Mouse (Mus musculus) retina, postnatal 1 day (tissue): ENCODE results near the gene Stox1.
"Not testable (repeated sequence)": the region's sequence is repeated elsewhere in the genome, so short reads cannot be mapped to it uniquely, and the experiment has no call there.

Experiments
- DNase-seq: peaks from one replicate; pipeline ENCODE4 v3.0.0-alpha.2; 2012

Gene Stox1

DNA sequence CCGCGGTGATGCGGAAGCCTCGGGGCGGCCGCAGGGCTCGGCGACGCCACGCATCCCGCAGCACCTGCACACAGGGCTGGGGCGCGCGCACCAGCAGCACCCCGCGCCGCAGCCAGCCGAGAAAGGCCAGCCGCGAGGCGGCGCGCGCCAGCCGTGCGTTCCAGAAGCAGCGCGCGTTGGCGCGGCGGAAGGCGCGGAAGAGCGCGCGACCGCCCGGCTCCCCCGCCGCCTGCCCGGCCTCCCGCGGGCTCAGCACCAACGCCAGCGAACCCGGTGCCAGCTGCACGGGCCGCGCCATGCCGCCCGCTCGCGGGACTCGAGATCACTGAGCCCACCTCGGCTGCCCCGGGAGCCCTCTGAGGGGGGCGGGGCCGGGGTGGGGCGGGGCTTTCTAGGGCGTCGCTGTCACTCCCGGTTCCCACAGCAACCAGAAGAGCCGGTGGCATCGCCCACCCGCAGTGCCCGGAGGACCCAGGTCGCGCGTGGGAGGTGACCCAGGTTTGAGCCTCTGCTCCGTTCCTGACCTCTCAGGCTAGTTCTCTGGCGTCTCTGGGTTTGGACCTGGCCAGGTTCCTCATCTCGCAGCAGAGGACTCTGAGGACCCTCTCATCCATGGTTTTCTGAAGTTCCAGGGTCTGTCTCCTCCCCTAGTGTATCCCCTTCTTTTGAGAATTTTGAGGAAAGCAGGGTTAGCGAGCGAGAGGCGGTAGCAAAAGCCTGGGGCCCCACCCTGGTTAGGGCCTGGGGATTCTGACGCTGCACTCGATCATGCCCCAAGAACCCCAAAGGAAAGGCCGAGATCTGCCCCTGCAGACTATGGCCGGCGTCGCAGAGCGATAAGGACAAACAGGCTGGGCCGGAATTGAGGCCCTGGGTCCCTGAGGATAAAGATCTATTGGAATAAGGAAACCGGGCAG, at the start of gene Stox1:
Gene Stox1 (minus strand): TSS at position 358 of the 917 bp plus-strand sequence.
- peak; percentile 87 for DNase-seq

DNA sequence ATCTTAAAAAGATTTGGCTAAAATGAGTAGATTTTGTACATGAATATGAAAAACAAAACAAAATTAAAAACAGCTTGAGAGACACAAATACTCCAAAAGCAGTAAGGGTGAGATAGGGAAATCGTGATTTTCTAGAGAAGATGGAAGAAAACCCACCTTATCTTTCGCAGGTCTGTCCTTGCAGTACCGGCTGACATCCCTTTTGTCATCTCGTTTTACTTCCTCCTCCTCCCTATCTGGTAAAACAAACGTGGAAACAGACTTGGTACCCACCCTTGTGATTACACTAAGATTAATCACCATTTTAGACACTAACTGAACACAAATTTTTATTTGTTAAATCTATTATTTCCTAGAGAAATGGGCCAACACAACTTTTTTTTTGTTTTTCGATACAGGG, 24.9 kb upstream of the Stox1 start:
- no peak for DNase-seq

DNA sequence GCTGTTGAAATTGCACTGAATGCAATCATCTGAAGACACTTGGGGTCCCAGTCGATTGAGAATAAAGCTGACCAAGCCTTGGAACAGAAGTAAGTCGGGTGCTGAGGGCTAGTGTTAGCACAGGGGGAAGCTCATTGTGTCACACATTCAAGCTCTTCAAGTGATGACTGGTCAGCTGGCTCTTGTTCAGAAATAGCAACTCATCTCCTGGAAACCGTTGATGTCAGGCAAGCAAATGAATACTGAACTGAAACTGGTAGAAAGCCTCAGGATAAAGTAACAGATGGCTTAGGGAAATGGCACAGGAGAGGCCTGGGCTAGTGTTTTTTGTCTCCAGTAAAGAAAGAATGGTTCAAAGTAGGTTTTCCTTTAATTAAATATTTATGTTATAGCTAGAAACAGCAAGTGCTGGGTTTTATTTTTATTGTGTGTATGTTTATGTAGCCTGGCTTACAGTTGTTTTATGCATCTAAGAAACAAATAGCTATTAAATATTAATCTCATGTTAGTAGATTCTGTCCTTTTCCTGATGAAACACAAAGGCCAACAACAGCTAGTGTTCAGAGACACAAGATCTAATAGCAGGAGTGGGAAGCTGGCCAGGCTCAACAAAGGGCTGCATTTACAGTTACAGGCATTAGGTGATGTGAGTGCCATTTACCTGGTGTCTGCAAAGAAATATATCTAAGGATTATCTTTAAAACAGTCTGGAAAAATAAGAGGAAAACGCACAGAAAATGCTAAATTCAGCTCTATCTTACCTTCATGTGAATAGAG, 14.2 kb upstream of the Stox1 start:
- peak; percentile 20 for DNase-seq

DNA sequence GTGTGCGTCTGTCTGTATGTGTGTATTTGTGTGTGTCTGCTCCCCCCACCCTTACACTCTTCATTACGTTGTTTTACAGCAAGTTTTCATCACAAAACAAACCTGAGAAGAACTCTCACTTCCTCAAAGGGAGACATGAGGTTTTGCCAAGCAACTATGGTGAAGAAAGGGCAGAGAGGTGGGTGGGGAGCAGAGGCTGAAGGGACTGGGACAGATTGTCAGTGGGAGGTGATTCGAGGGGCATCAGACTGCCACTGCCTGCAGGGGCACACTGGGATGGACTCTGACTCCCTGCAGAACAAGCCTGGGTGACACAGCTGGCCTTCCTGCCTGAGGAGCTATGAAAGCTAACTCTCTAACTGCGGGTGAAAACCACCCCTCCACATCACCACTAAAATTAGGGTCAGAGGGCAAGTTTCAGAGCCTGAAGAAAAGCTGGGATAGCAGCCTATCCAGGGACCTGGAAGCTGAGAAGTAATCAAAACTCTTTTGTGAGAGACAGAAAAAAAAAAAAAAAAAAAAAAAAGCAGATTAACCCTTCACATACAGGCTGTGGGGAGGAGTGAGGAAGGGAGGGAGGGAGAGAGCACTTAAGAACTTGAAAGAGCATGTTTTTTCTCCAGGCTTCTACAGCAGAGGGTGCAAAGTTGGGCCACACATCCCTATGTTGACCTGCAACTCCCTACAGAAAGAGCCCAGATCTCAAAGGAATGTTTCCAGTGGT, 11.2 kb upstream of the Stox1 start:
- no peak for DNase-seq

DNA sequence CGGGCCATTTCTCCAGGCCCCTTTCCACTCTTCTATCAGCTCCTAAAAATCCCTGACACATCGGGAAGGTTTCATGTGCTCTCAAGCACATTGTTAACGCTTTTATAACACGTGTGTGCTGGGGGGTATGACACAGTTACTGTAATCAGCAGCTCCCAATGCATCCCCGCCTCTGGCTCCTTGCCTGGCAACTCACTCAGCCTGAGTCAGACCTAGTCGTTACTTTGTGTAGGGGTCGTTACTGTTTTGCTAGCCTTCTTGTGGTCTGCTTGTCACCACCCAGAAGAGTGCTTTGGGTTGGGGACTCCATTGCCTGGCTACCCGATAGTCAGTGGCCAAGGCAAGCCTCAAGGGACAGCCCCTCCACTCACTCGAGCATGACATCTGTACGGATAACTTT, 4.9 kb upstream of the Stox1 start:
- peak; percentile 15 for DNase-seq

DNA sequence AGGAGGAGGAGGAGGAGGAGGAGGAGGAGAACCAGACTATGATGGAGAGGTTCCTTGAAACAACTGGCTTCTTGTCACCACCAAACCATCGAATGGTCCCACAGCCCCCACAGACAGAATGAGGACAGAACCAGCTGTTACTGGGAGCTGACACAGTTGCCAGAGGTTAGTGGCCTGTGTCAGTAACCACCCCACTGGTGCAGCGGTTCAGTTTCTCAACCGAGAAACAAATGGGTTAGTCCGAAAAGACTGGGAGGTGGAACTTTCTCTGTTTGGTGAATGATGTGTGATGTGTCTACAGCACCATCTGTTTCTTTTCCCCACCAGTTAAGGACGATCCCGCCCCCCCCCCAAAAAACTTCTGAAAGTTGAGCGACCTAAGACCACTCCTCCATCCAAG, 992 bp downstream of the Stox1 start:
- no peak for DNase-seq

DNA sequence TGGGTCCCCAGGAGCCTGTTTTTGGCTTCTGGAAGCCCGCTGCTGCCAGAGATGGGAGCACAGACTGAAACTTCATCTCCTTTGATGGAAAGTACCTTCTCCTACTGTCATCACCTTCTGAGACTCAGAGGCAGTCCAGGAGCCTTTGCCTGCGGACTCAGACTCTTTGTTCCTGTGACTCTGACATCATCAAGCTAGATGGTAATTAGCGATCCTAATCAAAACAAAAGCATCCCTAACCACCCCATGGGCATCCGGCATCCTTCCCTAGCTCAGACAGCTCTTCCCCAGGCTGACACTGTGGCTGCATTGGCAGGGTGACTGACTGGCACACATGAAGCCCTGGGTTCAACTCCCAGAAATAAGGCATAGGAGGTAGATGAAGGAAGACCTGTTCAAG, 3.2 kb downstream of the Stox1 start:
- DNase-seq, result no peak

DNA sequence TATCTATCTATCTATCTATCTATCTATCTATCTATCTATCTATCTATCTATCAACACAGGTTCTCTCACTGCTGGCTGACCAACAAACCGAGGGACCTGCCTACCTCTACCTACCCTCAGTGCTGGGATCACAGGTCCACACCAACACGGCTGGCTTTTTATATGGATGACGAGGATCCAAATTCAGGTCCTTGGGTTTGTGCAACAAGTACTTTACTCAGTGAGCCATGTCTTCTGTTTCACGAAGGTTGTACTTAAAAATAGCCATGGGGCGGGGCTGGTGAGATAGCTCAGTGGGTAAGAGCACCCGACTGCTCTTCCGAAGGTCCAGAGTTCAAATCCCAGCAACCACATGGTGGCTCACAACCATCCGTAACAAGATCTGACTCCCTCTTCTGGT, 5.4 kb downstream of the Stox1 start:
- not testable (repeated sequence) for DNase-seq

DNA sequence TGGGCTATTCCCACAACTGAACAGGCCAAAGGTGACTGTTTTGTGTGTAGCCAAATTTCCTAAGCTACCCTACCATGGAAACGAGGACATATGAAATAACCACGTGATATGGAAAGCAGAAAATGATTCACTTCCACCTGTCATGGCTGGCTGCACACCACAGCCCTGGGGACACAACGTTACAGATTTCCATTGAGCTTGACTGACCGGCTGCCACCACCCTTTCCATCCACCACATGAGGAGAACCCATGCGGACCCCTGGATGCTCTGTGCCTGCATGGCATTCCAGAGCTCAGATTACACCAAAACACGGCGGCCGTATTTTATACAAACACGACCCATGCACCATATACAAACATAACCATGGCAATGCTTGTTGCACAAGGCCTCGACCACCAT, 12.5 kb downstream of the Stox1 start:
- DNase-seq, result peak; percentile 59

DNA sequence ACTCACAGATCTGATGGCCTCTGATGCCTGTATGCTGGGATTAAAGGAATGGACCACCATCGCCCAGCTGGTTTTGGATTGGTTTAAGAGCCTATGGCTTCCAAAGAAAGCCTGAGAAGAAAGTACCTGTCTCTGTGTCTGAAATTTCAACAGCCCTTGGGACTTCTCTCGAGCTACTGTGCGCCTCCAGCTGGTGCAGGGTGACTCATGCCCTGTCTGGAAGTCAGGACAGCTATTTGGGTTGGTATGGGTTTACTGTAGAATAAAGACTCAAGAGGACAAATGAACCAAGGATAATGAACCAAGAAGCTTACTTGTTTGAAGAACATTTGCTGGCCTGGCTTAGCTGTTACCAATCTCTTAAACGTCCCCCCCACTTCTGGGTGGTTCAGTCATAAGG, 22.3 kb downstream of the Stox1 start:
- no peak for DNase-seq

DNA sequence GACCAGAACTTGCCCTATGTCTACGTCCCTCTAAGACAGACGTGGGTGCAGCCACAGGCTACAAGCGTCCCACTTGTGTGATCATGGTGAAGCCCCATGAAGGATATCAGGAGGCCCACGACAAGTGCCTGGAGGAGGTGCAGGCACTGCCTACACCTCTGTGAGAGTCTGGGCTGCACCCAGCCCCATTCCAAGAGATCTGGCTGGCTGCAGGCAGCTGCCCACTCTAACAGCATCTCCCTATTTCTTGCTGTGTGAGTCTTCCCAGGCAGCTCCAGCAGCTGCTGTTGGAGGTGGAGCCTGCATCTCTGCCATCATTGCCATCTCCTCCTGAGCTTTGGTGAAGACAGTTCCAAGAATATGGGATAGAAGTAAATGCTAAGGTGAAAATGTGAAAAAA, 23.5 kb downstream of the Stox1 start:
- DNase-seq, result no peak

DNA sequence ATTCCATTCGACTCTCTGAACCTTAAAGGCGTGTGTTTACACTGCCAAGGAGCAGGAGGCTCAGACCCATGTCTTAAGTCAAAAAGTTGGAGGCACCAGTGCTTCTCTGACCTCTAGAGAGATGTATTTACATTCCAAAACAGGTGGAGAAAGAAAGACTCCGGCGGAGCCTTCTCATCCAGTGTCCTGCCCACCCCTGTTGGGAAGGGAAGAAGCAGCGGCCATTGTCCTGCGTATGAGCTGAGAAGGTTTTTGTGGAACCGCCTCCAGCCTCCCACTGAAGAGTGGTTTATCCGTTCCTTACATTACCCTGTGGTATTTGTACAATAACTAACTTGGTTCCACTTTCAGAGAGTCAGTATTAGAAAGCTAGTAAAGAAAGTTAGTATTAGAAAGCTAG, 33.2 kb downstream of the Stox1 start:
- DNase-seq, result no peak

DNA sequence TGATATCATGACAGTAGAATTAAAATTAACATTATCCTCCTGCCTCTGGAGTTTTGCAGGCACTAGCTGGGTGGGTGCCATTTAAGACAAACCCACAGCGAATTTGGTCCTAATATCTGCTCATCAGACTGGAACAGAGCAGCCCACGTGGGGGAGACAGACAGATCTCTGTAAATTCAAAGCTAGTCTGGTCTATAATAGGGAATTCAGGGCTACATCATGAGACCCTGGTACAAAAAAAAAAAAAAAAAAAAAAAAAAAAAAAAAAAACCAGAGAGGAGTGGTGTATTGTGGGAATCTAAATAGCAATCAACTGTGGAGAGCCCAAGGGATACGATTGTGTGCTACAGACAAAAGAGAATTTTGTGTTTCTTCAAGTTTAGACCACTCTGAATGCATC, 33.7 kb downstream of the Stox1 start:
- no peak for DNase-seq

DNA sequence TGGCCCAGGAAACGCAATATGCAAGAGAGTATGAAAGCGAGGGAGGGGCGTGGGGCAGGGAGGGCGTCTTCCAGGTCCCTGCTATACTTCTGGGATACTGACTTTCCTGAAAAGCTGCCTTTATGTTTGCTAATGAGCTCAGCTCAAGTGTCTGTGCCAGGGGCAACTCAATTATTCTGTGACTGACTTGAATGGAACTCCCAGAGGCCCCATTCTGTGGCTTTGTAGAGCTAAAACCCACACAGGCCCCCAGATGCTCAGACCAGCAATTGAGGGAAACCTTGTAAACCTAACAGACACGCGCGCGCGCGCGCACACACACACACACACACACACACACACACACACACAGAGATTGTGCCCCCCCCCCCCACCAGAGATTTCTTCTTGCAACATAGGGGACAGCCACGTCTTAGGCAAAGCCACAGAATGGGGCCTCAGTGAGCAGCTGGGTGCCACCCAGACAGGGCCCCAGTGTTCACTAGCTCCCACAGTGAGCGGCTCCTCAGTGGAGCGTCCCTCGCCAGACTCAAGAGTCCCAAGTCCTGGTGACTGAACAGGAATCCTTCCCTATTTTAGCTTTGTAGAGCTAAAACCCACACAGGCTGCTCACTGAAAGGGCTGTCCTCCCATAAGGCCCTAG, 38.8 kb downstream of the Stox1 start:
- peak; percentile 68 for DNase-seq

DNA sequence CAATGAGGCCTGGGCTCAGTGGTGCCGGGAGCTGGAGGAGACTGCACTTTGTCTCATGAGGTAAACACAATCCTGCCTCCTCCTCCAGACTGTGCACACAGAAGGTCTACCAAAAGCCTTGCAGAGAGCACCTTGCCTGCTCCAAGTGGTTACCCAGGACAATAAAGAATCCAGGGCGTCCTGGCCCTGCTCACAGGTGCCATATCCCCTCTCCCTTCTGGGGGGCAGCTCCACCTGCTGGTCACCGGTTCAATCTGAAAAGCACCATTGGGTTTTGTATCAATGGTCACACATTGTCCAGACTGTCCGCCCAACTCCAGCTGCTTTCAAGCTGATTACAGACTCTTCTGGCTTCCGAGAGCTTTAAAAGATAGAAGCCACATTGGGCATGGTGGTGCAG, 42.9 kb downstream of the Stox1 start:
- peak; percentile 20 for DNase-seq

DNA sequence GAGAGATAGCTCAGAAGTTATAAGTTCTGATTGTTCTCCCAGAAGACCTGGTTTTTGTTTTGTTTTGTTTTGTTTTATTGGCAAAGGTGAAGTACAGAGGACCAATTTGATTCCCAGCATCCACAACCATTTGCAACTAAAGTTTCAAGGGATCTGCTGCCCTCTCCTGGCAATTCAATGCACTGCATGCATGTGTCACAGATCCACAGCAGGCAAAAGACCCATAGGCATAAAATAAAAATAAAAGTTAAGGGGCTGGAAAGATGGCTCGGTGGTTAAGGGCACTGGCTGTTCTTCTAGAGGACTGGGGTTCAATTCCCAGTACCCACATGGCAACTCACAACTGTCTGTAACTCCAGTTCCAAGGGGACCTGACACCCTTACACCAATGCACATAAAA, 46.1 kb downstream of the Stox1 start:
- DNase-seq, result no peak

DNA sequence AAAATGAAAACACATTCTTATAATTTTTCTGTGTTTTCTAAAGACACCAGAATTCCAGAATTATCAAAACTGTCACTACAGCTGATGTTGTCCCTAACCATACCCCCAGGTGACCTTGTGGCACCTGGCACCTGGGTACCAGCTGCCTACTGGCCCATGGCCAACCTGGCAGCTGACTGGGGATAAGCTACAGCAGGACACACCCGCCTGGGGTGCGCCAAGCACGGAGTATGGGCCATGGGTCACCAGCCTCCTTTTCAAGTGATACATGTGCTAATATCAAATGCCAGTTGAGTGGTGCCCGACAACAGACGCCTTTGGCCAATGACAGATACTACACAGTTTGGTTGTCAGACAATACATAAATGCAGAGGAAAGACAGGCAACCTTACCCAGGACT, 48.6 kb downstream of the Stox1 start:
- DNase-seq, result no peak

DNA sequence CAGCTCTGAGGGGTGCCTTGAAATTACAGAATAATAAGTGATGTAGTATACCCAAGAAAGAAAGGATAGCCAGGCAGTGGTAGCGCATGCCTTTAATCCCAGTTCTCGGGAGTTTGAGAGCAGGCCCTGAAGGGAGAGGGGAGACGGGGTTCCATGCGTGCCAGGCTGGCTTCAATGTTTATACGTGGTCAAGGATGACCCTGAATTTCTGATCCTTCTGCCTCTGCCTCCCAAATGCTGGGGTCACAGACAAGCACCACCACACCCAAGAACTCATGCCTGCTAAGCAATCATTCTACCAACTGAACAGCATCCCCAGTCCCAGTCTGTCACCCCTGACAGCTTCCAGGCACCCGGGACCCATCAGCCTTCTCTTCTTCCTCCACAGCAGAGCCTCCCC, 49.7 kb downstream of the Stox1 start:
- no peak for DNase-seq

DNA sequence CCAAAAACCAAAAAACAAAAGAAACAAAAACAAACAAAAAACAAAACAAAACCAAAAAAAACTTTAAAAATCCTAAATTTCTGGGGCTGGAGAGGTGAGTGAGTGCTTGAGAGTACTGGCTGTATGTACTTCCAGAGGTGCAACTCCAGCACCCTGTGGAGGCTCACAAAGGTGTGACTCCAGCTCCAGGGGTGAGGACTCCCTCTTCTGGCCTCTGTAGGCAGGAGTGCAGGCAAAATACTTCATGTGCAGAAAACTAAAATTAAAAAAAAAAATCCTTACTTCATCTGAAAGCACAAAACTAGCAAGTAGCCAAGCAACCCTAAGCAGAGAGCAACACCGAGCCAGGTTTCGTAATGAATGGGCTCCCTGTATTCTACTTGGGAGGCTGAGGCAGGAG, 53.6 kb downstream of the Stox1 start:
- DNase-seq, result no peak

DNA sequence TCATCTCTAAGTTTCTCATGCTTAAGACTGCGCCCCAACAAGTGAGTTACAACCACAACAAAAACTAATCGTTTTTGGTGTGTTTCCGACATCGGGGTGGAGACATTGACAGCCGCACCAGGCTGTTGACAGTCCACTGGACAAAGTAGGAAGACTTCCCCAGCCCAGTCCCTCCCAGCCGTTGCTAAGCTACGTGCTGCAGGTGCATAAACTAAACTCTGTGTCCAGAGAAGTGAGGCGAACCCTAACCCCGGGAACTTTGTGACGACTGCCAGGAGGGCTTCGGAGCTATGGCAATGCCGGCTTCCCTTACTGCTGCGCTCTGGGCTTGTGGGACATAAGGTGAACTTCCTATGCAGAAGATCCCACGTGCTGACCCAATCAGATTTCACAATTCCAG, 56.7 kb downstream of the Stox1 start:
- DNase-seq, result no peak

DNA sequence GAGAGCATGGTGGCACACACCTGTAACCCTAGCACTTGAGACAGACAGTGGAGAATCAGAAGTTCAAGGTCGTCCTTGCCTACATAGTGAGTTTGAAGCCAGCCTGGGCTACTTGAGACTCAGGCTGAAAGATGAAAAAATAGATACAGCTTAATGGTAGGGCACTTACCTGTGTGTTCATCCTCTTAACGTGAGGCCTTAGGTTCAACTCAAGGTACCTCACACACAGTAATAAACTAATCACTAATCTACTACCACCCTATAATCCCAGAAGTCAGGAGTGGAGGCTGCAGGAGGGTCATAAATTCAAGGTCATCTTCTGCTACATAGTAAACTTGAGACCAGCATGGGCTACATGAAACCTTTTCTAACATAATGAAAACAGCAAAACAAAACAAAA, 57.5 kb downstream of the Stox1 start:
- DNase-seq, result no peak

DNA sequence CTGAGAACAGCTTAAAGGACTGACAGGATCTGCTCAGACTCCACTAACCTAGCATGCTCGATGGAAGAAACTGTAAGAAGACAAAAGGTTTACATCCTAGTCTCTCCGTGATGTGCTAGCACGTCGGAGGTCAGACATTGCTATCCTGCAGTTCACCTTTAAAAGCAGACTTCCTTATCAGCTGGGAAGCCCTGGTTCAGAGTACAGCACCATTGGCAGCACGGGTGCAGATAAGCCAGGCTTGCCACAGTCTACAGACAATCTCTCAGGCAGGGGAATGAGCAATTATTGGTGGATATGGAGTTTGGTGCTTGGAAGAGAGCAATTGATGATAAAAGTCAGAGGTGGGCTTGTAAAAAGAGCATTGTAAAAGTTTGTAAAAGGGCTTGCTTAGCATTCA, 57.9 kb downstream of the Stox1 start:
- no peak for DNase-seq

DNA sequence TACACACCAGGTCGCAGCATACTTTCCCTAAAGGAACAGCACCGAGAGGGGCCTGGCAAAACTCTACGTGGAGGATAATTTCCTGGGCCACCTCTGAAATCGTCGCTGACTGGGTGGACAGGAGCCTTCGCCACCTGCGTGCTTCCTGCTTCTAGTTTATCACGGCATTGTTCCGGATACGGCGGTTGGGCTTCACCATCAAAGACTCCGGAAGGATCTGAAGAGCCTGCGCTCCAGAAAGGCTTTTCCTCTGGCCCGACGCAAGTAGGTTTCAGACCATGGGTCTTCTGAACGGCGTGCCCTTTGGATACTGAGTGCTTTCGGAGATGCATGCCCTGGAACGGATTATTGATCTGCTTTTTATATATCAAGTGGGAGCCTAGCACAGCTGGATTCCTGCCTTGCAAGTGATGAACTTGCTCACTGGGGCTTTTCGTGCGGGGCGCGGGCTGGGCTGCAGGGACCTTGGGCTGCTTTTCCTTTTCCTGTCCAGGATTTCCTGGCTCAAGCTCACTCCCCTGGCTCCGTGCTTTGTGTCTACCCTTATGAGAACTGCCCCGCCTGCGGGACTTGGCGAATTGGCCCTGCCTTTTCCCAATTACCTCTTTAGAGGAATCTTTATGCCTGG, 60.9 kb downstream of the Stox1 start:
- DNase-seq, result no peak
